Mouse (Mus musculus) splenic B cell, adult 2 months (primary cell): Measurements from ENCODE around the gene Tbc1d21.

Experiments
- DNase-seq: peaks from one replicate; pipeline ENCODE4 v3.0.0-alpha.2; 2011; ENCODE audit warnings: low read depth, low spot score
- H3K27me3 ChIP-seq: 2 replicates; pipeline ENCODE4 v1.6.1; 2012; ENCODE audit warnings: mild to moderate bottlenecking, low read length, moderate library complexity, mixed read lengths; ENCODE audit not compliant: control insufficient read depth, poor library complexity, insufficient read depth, severe bottlenecking
- H3K36me3 ChIP-seq: 2 replicates; pipeline ENCODE4 v1.6.1; 2012; ENCODE audit warnings: mild to moderate bottlenecking, low read length, moderate library complexity, mixed read lengths; ENCODE audit not compliant: control insufficient read depth, poor library complexity, insufficient read depth, severe bottlenecking

Tbc1d21 gene

DNA sequence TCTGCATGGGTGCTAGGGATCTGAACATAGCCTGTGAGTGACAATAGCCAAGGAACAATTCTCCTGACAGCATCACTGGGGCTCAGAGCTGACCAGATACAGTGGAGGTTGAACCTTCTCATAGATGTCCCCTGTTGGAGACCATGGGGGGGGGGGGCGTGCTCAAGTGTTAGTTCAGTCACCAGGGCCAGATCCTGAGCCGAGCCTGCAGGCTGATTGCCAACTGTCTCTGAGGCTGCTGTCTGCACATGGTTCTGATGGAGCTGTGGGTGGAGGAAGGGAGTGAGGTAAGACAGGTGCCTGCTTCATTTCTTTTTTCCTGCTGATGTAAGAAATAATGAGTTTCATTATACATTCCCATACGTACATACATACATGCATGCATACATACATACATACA lies 51.9 kb downstream of the Tbc1d21 start:
- no peaks in the 10 kb centered on the region for H3K27me3 ChIP-seq
- DNase-seq: no peak
- H3K36me3 ChIP-seq: no peaks in the 10 kb centered on the region

DNA sequence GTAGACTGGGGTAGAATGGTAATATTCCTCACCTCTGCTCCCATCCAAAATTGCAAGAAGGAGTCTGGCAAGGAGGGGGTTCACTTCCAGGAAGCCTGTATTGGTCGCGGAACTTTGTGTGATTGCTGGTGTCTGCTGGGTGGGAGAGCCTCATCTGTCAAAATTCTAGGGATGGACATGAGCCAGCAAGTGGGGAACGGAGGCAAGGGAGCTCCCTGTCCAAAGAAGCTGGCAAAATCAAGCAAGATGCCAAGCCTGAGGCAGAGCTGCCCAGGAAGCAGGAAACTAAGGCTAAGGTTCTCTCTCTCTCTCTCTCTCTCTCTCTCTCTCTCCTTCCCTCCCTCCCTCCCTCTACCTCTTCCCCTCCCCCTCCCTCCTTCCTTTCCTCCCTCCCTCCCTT lies 52.9 kb downstream of the Tbc1d21 start:
- no peaks in the 10 kb centered on the region for H3K36me3 ChIP-seq
- no peaks in the 10 kb centered on the region for H3K27me3 ChIP-seq
- no peak for DNase-seq

DNA sequence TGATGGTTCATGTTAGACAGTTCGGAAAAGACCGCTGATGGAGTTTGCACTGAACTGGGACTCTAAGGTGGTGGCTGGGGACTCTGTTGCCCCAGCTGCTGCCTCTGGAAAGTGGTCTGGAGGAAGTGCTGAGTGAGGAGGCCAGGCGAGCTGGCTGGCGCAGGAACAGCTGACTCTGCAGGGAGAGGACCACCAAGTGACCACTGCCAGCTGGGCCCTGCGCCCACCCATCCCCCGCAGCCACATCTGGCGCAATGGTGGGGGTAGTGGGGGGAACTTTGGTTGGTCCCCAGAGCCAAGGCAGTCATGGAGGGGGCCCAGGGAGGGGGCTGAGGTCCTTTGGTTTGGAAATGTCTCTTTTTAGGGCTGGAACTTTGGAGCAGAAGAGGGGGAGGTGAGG lies 53.5 kb downstream of the Tbc1d21 start:
- no peak for DNase-seq
- no peaks in the 10 kb centered on the region for H3K27me3 ChIP-seq
- no peaks in the 10 kb centered on the region for H3K36me3 ChIP-seq

DNA sequence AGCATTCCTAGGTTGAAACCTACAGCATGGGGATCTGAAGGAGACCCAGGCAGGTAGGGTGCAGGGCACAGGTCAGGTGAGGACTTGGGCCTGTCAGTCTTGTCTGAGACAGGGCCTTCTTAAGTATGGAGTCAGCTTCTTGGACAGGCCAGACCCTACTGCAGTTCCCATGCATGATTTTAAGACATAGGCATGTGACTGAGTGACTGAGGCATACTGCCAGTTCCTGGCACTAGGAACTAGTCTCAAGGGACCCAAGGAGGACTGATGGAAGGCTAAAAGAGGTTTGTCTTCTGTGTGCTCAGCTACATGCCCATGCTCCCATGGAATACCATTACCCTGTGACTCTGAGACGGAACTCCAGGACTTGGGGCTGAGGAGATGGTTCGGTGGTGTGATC lies 54.4 kb downstream of the Tbc1d21 start:
- no peaks in the 10 kb centered on the region for H3K36me3 ChIP-seq
- no peak for DNase-seq
- no peaks in the 10 kb centered on the region for H3K27me3 ChIP-seq

DNA sequence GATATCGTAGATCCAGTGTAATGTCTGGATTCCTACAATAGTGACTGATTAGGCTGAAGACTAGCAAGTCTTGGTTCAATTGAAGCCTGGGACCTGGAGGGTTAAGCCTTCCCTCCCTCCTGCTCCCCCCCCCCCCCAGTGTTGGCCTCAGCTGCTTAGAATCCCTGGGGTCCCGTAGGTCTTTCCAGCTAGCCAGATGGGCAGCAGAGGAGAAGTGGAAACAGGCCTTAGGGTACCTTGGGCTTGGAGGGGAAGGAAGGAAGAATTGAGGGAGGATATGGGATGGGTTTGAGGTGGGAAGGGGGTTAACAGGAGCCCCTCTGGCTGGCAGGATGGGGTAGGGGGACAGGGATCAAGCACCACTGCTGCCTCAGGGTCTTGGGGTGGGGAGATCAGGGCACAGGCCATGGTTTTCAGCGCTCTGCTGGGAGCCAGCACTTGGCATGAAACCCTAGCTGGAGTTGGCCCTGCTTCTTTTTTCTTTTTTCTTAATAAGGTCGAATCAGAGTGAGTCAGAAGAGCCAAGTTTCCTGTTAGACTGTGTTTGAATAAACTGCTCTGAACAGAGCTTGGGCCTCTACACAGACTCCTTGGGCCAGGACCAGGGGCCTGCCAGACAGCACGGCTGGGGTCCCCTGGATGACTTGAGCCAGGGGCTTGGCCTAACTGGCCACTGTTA lies 55.4 kb downstream of the Tbc1d21 start:
- DNase-seq: no peak
- H3K27me3 ChIP-seq: no peaks in the 10 kb centered on the region
- H3K36me3 ChIP-seq: no peaks in the 10 kb centered on the region

DNA sequence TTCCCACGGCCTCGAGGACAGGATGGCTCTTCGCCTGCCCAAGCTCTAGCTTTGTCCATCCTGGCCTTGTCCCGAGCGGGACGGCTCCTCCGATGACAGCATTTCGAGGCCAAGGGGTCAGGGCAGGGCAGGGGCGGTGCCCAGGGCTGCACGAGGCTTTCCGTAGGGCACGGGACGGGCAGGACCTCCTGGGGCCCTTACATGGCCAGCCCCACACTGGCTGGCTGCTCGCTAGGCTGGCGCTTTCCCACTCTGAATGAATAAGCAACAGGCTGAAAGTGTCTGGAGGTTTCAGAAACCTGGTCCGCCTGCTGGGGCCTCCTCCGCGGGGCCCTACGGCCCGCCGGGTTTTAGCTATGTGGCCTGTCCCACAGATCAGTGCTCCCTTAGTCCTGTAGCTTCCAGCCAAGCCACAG lies 57.3 kb downstream of the Tbc1d21 start, which contains the start of gene Loxl1:
Loxl1 (minus strand) TSS at position 243 of the 416 bp plus-strand sequence.
- no peak for DNase-seq
- no peaks in the 10 kb centered on the region for H3K27me3 ChIP-seq
- H3K36me3 ChIP-seq: no peaks in the 10 kb centered on the region

DNA sequence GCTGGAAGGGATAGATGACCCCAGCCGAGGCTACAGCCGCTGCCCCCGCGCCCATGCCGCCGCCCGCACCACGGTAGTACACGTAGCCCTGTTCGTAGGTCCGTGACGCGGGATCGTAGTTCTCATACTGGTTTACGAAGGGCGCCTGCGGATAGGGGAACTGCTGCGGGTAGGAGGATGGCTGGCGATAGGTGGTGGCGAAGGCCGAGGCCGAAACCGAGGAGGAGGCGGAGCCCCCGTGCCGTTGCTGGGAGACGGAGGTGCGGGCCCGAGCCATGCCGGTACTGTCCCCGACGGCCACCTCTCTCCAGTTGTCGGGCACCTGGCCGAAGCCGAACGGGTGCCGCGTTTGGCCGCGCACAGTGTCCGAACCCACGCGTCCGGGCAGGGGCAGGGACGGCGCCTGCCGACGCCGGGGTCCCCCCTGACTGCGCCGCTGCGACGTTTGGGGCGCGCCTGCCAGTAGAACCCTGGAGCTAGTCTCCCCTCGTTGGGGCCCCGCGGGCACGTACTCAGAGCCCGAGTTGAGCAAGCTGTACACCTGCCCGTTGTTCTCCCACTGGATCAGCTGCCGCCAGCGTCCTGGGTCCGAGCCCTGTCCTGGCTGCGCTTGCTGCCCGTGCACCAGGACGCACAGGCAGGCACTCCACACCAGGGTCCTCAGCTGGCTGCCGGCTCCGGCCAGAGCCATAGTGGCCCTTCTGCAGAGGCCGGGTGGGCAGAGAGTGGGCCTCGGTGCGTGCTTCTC lies 57.9 kb downstream of the Tbc1d21 start:
- DNase-seq: no peak

DNA sequence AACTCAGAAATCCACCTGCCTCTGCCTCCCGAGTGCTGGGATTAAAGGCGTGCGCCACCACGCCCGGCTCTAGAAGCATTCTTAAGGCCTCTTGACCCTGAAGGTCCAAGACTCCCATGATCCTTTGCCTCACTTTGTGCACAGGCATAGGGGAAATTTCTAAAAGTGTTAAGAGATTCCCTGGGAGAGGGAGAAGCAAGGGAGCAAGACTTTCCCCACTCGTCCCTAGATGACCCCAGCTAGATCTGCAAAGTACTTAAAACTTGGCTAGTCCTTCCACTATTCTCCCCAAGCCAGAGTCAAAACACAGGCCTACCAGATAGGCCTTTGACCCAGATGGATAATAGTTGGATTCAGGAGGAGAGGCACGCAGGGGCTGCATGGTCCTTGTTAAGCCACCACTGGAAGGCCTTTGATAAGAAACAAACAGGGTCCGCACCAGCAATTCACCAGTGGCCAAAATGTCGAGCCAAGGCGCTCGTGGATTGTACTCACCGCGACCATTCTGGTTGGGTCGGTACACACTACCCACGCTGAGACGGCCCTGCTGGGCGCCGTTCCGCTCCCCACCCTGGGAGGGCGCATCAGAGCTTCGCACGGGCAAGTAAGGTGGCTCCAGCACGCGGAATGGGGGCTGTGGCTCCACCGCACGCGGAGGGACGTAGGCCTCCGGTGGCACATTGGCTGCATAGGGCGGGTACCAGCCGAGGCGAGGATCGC lies 58.9 kb downstream of the Tbc1d21 start:
- no peaks in the 10 kb centered on the region for H3K36me3 ChIP-seq
- H3K27me3 ChIP-seq: no peaks in the 10 kb centered on the region
- DNase-seq: no peak

More for the DNA sequence above, 57.9 kb downstream of the Tbc1d21 start:
- Histone ChIP-seq H3K36me3 (no peaks in the 10 kb centered on the region), H3K27me3 (no peaks in the 10 kb centered on the region)

DNA sequence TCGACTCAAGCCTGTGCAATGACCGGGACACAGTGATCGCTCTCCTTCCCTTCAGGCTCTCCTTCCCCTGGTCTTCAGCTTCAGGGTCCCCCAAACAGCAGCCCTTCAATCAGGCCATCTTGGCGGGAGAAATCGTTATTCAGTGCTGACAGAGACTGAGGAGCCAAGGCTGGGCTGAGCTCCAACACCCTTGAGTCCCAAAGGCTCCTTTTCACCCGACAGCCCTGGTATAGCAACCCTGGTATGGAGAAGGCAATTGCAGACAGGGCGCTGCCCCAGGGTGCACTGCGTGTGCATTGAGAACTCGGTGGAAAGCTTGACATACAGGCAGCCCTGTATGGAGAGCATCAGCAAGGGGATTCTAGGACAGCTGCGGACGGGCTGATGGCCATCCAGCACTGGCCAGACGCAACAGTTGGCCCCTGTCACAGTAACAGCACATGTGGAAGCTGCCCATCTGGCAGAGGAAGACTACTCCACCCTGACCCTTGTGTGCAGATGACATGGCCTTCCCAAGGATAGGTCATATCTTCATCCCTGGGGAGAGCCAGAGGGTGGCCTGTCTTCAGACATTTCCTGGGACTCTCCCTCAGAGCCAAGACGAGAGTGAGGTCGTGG lies 60.1 kb downstream of the Tbc1d21 start:
- no peaks in the 10 kb centered on the region for H3K36me3 ChIP-seq
- H3K27me3 ChIP-seq: no peaks in the 10 kb centered on the region
- DNase-seq: no peak
